Mouse (Mus musculus): ENCODE results near the gene Bag1. TPM values are rescaled to one million over a fixed set of nuclear protein-coding genes. Genes with fewer than 3 reads are reported as not detected.

The Bag1 gene
- total RNA-seq, 2 experiments from 2014 or later = 147 to 150 TPM

GRCm38 (mm10) chr4:40895646-40896045 is 52.4 kb downstream of the Bag1 start:
- intact Hi-C loops (cut with DNase I; ENCODE audit: low total_unique reads) = no loop called here
- no peak for DNase-seq

GRCm38 (mm10) chr4:40895118-40895517 is 53.0 kb downstream of the Bag1 start:
- no peak for DNase-seq
- intact Hi-C loops (cut with DNase I; ENCODE audit: low total_unique reads) = no loop called here

GRCm38 (mm10) chr4:40891206-40891605 is 56.9 kb downstream of the Bag1 start:
- intact Hi-C loops (cut with DNase I; ENCODE audit: low total_unique reads) = no loop called here

GRCm38 (mm10) chr4:40889983-40890382 is 58.1 kb downstream of the Bag1 start:
- intact Hi-C loops (cut with DNase I; ENCODE audit: low total_unique reads) = no loop called here
- no peak for DNase-seq

More at GRCm38 (mm10) chr4:40891206-40891605, 56.9 kb downstream of the Bag1 start:
- no peak for DNase-seq

- DNase-seq = no peak
- intact Hi-C loops (cut with DNase I; ENCODE audit: low total_unique reads) = no loop called here
Observed at GRCm38 (mm10) chr4:40889252-40889651, 58.8 kb downstream of the Bag1 start.

GRCm38 (mm10) chr4:40888839-40889238 is 59.3 kb downstream of the Bag1 start:
- no peak for DNase-seq
- intact Hi-C loops (cut with DNase I; ENCODE audit: low total_unique reads) = no loop called here

Small RNA genes lying within 50 kb of the gene (microRNA-seq; reads per million reads assigned to microRNA genes)
- gene Mir3094 = 0.32 to 1.0 reads per million in 2 experiments

Other genes with a start within 250 kb of the Bag1 start
- 10 to 100 TPM; 12.9 to 13.0 TPM for gene Aptx, start 245.1 kb downstream of the Bag1 start, total RNA-seq (2021)
- gene Dnaja1, start 226.1 kb downstream of the Bag1 start, total RNA-seq (2021) = 10 to 100 TPM; 43.2 to 59.6 TPM
- gene Smu1, start 190.4 kb downstream of the Bag1 start, total RNA-seq (2021) = 10 to 100 TPM; 28.8 to 29.4 TPM
- 10 to 100 TPM; 36.3 to 38.8 TPM for gene B4galt1, start 94.3 kb downstream of the Bag1 start, total RNA-seq (2021)
- gene Spink4, start 28.2 kb downstream of the Bag1 start, total RNA-seq (2021) = not detected
- 10 to 100 TPM; 26.7 to 27.9 TPM for gene Chmp5, start 113 bp upstream of the Bag1 start, total RNA-seq (2021)
- 10 to 100 TPM; 18.3 to 18.9 TPM for gene Nfx1, start 22.6 kb upstream of the Bag1 start, total RNA-seq (2021)
- 10 to 100 TPM; 11.4 to 14.5 TPM for gene Aqp7, start 99.8 kb upstream of the Bag1 start, total RNA-seq (2021)
- not detected for gene Aqp3, start 149.9 kb upstream of the Bag1 start, total RNA-seq (2021)
- gene Nol6, start 176.2 kb upstream of the Bag1 start, total RNA-seq (2021) = 10 to 100 TPM; 15.3 to 16.6 TPM
- gene Ube2r2, start 187.4 kb upstream of the Bag1 start, total RNA-seq (2021) = 10 to 100 TPM; 77.4 to 84.4 TPM

Measured in gastrocnemius, postnatal 14 days (tissue).